Mouse (Mus musculus): Measurements from ENCODE around the gene L3mbtl3. TPM values are rescaled to one million over a fixed set of nuclear protein-coding genes. Genes with fewer than 3 reads are reported as not detected.

The L3mbtl3 gene
- polyA plus RNA-seq, 1 experiment = 4.9 TPM

DNA sequence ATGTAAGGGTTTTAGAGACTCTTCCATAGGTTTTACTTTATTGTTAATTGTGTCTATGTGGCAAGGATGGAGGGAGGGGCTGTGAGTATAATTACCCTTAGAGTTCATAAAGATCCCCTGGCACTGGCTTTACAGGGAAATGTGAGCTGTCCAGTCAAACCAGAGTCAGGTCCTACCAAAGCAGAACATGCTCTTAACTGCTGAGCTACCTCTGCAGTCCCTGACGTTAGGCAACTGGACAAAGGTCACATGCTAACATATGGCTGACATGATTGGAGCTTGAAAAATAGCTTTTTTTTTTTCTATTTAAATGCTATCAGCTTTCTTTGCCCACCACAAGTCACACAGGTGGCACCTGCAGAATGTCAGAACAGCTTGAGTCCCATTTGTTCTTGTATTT is 25.6 kb downstream of the L3mbtl3 start:
- 73% methylated on average over 1 of the region's 1 CpGs for WGBS
- no peak for DNase-seq
- Histone ChIP-seq H3K4me1 (ENCODE audit: control insufficient read depth, insufficient read depth, low read length) (no peaks in the 10 kb centered on the region), H3K4me3 (replicated peaks; ENCODE audit: extremely low read depth, low read depth, low read length) (no peak overlapping the region)
- TF ChIP-seq CTCF (IDR thresholded peaks at IDR 0.05; ENCODE audit: insufficient read depth, low read length) = no peak
- TF ChIP-seq POLR2A (IDR thresholded peaks at IDR 0.05; ENCODE audit: borderline replicate concordance, extremely low read depth, low read depth, low read length) = no peak

DNA sequence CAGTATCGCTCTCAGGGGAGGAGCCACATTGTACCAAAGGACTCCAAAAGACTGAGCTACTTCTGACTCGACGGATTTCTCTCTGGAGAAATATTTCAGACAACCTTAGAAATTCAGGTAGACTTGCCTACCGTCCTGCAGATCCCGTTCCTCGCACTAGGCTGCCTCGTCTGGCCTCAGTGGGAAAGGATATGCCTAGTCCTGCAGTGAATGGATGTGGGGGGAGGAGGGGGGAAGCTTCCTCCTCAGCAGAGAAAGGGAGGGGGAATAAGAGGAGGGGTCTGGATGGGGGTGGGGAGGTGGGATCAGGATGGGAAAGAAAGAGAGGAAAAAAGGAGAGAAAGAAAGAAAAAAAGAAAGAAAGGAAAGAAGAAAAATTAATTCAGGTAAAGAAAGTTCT is 28.2 kb downstream of the L3mbtl3 start:
- DNase-seq = no peak
- Histone ChIP-seq H3K4me1 (ENCODE audit: control insufficient read depth, insufficient read depth, low read length) (no peaks in the 10 kb centered on the region), H3K4me3 (replicated peaks; ENCODE audit: extremely low read depth, low read depth, low read length) (no peak overlapping the region)
- TF ChIP-seq POLR2A (IDR thresholded peaks at IDR 0.05; ENCODE audit: borderline replicate concordance, extremely low read depth, low read depth, low read length) (no peak), CTCF (IDR thresholded peaks at IDR 0.05; ENCODE audit: insufficient read depth, low read length) (no peak)
- WGBS = 64% methylated on average over 7 of the region's 7 CpGs

DNA sequence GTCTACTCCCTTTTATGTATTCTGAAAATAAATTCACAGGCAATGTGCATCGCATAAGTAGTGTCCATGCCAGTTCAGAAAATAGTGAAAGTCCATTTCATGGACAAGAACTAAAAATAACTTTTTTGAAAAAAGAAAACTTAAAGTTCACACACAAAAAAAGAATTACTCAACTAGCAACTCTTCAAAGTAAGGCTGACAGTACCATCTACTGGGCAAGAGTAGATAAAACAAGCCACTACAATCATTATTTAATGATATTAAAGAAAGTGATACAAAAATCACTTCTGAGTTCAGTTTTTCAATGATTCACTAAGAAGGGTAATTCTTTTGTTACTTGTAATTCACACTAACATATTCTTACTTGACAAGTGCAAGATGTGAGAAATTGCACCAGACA is 29.9 kb downstream of the L3mbtl3 start:
- TF ChIP-seq CTCF (IDR thresholded peaks at IDR 0.05; ENCODE audit: insufficient read depth, low read length) (no peak), POLR2A (IDR thresholded peaks at IDR 0.05; ENCODE audit: borderline replicate concordance, extremely low read depth, low read depth, low read length) (no peak)
- 83% methylated on average over 1 of the region's 1 CpGs for WGBS
- Histone ChIP-seq H3K4me3 (replicated peaks; ENCODE audit: extremely low read depth, low read depth, low read length) (no peak overlapping the region), H3K4me1 (ENCODE audit: control insufficient read depth, insufficient read depth, low read length) (no peaks in the 10 kb centered on the region)
- DNase-seq = no peak

DNA sequence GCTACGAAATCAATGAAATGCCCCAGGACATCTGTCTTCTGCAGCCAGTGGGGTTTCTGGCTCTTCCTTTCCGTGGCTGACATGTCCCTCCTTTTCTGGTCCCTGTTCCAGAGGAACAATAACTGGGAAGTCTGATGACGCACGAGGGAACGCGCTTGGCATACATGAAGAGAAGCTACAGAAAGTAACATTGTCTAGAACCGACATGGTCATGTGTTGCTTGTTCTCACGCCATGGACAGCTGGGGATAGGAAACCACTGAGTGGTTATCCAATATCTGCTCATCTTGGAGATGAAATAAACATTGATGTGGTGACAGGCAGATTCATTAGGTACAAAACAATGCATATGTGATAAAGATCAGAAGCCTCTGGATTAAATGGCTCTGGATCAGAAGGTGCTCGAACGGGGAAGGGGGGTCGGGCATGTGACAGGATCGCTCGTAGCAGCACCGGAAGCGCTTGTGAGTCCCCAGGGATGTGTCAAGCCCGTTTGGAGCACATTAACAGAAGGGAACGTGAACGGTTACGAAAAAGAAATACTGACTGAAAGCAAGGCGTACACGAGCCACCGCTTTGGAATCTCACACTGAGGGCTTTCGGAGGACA is 37.8 kb downstream of the L3mbtl3 start:
- Histone ChIP-seq H3K4me3 (replicated peaks; ENCODE audit: extremely low read depth, low read depth, low read length) (no peak overlapping the region), H3K4me1 (ENCODE audit: control insufficient read depth, insufficient read depth, low read length) (no peaks in the 10 kb centered on the region)
- 47% methylated on average over 23 of the region's 23 CpGs for WGBS
- TF ChIP-seq CTCF (IDR thresholded peaks at IDR 0.05; ENCODE audit: insufficient read depth, low read length) = no peak
- no peak for TF ChIP-seq POLR2A (IDR thresholded peaks at IDR 0.05; ENCODE audit: borderline replicate concordance, extremely low read depth, low read depth, low read length)
- DNase-seq = no peak

DNA sequence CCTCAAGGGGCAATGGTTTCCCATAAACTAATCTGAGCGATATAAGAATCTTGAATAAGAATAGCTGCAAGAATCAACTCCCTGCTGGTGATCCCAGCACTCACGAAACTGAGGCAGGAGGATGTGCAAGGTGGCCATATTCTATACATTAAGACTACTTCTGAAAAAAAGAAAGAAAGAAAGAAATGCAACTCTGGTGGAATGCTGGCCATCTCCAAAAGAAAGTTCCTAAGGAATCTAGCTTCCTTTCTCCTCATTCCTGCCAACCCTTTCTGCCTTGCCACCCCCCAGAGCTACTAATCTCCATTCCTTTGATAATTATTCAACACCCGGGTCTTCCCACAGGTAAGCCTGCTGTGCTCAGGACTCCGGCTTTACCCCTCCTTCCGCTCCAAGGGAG is 41.8 kb downstream of the L3mbtl3 start:
- TF ChIP-seq CTCF (IDR thresholded peaks at IDR 0.05; ENCODE audit: insufficient read depth, low read length) (no peak), POLR2A (IDR thresholded peaks at IDR 0.05; ENCODE audit: borderline replicate concordance, extremely low read depth, low read depth, low read length) (no peak)
- 83% methylated on average over 5 of the region's 5 CpGs for WGBS
- no peak for DNase-seq
- H3K4me3 ChIP-seq (replicated peaks; ENCODE audit: extremely low read depth, low read depth, low read length) = no peak overlapping the region
- H3K4me1 ChIP-seq (ENCODE audit: control insufficient read depth, insufficient read depth, low read length) = no peaks in the 10 kb centered on the region

DNA sequence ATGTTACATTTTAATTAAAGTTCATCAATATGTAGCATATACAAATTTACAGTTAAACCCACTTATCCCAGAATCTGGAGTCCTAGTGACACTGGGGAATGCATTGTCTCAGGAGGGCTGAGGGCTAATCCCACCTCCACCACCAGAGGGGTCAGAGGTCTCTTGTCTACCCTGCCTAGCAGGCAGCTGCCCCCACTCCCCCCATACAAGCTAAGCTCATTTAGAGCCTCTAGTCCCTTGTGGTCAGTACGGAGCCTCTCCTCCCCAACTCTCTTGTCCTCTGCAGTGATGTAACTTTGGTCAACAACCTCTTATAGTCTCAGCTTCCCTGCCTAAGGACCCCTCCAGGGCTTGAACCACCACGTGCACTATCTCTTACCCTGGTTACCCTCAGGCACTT is 43.0 kb downstream of the L3mbtl3 start:
- no peak for TF ChIP-seq CTCF (IDR thresholded peaks at IDR 0.05; ENCODE audit: insufficient read depth, low read length)
- no peak for TF ChIP-seq POLR2A (IDR thresholded peaks at IDR 0.05; ENCODE audit: borderline replicate concordance, extremely low read depth, low read depth, low read length)
- 74% methylated on average over 2 of the region's 2 CpGs for WGBS
- H3K4me1 ChIP-seq (ENCODE audit: control insufficient read depth, insufficient read depth, low read length) = no peaks in the 10 kb centered on the region
- H3K4me3 ChIP-seq (replicated peaks; ENCODE audit: extremely low read depth, low read depth, low read length) = no peak overlapping the region
- DNase-seq = no peak

DNA sequence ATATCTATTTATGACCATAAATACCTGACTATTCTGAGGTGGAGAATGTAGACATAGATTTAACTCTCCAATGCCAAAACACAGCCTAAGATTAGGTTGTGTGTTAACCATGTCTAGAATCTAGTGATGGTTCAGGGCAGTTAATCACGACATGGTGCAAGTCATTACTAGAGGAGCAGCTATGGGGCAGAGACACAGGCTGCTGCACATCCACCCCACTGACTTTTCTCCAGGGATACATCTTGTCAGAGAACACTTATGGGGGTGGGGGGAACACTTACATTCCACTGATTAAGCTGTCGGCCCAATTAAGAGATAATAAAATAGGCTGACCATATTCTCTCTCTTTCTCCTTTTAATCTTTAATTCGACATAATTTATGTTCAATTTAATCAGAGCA is 46.9 kb downstream of the L3mbtl3 start:
- TF ChIP-seq CTCF (IDR thresholded peaks at IDR 0.05; ENCODE audit: insufficient read depth, low read length) (no peak), POLR2A (IDR thresholded peaks at IDR 0.05; ENCODE audit: borderline replicate concordance, extremely low read depth, low read depth, low read length) (no peak)
- no peak for DNase-seq
- Histone ChIP-seq H3K4me1 (ENCODE audit: control insufficient read depth, insufficient read depth, low read length) (no peaks in the 10 kb centered on the region), H3K4me3 (replicated peaks; ENCODE audit: extremely low read depth, low read depth, low read length) (no peak overlapping the region)
- WGBS = 79% methylated on average over 3 of the region's 3 CpGs

DNA sequence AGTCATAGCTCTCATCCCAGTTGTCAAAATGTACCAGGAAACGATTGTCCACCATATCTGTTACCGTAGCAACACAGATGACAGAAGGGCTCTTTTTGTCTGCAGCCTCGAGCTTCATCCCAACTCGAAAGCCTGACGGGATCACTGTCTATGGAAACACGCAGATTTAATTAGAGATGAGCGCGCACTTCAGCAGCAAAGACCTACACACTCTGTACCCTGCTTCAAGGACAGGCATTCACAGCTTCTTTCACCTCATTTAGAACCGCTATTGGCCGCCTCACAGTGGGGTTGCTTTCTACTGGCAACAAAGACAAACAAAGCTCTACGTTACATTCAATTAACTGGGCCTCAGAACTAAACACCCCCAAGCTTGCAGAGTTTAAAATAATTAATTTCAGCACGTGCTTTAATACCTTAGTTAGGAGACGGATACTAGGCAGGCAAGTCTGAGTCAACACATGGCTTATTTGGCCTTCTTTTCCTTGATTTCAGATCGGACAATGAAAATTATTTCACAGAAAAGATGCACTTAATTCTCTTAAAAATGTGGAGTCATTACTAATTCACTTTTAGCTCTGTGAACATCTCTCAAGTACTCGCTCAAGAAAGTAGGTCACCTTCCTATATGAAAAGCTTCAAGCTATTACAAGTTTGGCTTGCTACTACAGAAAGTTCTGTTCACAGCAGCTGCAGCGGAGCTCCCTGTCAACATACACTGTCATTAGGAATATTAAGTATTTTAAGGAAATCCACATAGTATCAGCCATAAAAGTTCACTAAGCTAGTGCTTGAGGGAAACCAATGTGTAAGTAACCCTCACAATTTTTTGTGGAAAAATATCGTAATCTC is 47.9 kb downstream of the L3mbtl3 start:
- TF ChIP-seq POLR2A (IDR thresholded peaks at IDR 0.05; ENCODE audit: borderline replicate concordance, extremely low read depth, low read depth, low read length) (no peak), CTCF (IDR thresholded peaks at IDR 0.05; ENCODE audit: insufficient read depth, low read length) (no peak)
- 86% methylated on average over 17 of the region's 17 CpGs for WGBS
- no peak overlapping the region for H3K4me3 ChIP-seq (replicated peaks; ENCODE audit: extremely low read depth, low read depth, low read length)
- H3K4me1 ChIP-seq (ENCODE audit: control insufficient read depth, insufficient read depth, low read length) = no peaks in the 10 kb centered on the region
- no peak for DNase-seq

DNA sequence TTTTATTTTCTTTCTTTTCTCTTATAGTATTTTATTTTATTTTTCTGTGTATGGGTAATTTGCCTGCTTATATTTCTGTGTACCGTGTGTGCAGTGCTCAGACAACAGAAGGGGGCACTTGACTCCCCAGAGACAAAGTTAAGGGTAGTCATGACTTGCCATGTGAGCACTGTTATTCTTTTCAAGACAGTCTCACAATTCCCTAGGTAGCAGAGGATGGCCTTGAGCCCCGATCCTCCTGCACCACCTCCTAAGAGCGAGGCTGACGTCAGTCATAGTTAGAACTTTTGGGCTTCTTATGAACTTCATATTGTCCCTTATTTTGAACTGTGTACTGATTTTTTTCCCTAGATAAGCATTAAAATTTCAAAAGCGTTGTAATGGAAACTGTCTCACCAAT is 48.5 kb downstream of the L3mbtl3 start:
- no peak for TF ChIP-seq CTCF (IDR thresholded peaks at IDR 0.05; ENCODE audit: insufficient read depth, low read length)
- no peak for TF ChIP-seq POLR2A (IDR thresholded peaks at IDR 0.05; ENCODE audit: borderline replicate concordance, extremely low read depth, low read depth, low read length)
- Histone ChIP-seq H3K4me3 (replicated peaks; ENCODE audit: extremely low read depth, low read depth, low read length) (no peak overlapping the region), H3K4me1 (ENCODE audit: control insufficient read depth, insufficient read depth, low read length) (no peaks in the 10 kb centered on the region)
- DNase-seq = no peak
- 94% methylated on average over 5 of the region's 5 CpGs for WGBS

DNA sequence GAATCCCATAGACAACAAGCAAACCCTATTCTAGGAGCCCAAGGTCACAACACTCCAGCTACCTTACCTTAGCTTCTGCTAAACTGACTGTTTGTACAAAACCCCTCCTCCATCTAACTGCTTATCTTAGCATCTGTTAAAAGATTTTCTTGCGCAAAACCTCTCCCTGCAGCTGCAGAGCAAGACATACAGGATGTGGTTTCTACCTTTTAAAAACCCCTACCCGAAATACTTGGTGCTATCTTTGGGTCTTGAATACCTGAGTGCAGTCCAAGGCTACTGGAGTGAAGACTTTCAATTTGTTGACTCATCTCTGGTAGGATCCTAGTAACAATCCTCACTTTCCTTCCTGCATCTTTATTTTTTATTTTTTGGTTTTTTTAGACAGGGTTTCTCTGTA is 50.5 kb downstream of the L3mbtl3 start:
- Histone ChIP-seq H3K4me1 (ENCODE audit: control insufficient read depth, insufficient read depth, low read length) (no peaks in the 10 kb centered on the region), H3K4me3 (replicated peaks; ENCODE audit: extremely low read depth, low read depth, low read length) (no peak overlapping the region)
- 80% methylated on average over 2 of the region's 2 CpGs for WGBS
- TF ChIP-seq CTCF (IDR thresholded peaks at IDR 0.05; ENCODE audit: insufficient read depth, low read length) = no peak
- TF ChIP-seq POLR2A (IDR thresholded peaks at IDR 0.05; ENCODE audit: borderline replicate concordance, extremely low read depth, low read depth, low read length) = no peak
- DNase-seq = no peak
